Mouse (Mus musculus) intestine, embryonic 16.5 days (tissue): ENCODE data around the gene Cspg4. TPM values are rescaled to one million over a fixed set of nuclear protein-coding genes. Genes with fewer than 3 reads are reported as not detected.

Source experiments
- ATAC-seq: fragments of 200-750 bp; cut with Nextera tagmentation; 2 replicates; pipeline ENCODE4 v1.8.0; 2017; ENCODE audit warnings: moderate TSS enrichment, moderate library complexity
- H3K27ac ChIP-seq: fragments of 300-500 bp; sonication (generic); 2 replicates; pipeline ENCODE4 v1.5.1; 2014; ENCODE audit warnings: mild to moderate bottlenecking, low read length
- H3K27me3 ChIP-seq: fragments of 300-500 bp; sonication (generic); replicated peaks from 2 replicates; pipeline ENCODE4 v1.6.1; 2014; ENCODE audit warnings: low read length, control low read depth, mixed read lengths; ENCODE audit not compliant: control insufficient read depth, insufficient read depth
- H3K36me3 ChIP-seq: fragments of 300-500 bp; sonication (generic); 2 replicates; pipeline ENCODE4 v1.6.1; 2014; ENCODE audit warnings: low read length, control low read depth; ENCODE audit not compliant: control insufficient read depth, insufficient read depth
- H3K4me1 ChIP-seq: fragments of 300-500 bp; sonication (generic); 2 replicates; pipeline ENCODE4 v1.6.1; 2014; ENCODE audit warnings: low read length, control low read depth, mixed read lengths; ENCODE audit not compliant: control insufficient read depth, insufficient read depth
- H3K4me2 ChIP-seq: fragments of 300-500 bp; sonication (generic); 2 replicates; pipeline ENCODE4 v1.6.1; 2014; ENCODE audit warnings: low read depth, low read length, control low read depth
- H3K4me3 ChIP-seq: fragments of 300-500 bp; sonication (generic); 2 replicates; pipeline ENCODE4 v1.5.1; 2014; ENCODE audit warnings: mild to moderate bottlenecking, low read length
- H3K9ac ChIP-seq: fragments of 300-500 bp; sonication (generic); 2 replicates; pipeline ENCODE4 v1.6.1; 2014; ENCODE audit warnings: low read depth, low read length
- H3K9me3 ChIP-seq: fragments of 300-500 bp; sonication (generic); 2 replicates; pipeline ENCODE4 v1.6.1; 2016; ENCODE audit warnings: low read length, control low read depth; ENCODE audit not compliant: control insufficient read depth
- WGBS: fragments of 180-500 bp; shearing (Covaris S2); extraction: QIAGEN DNeasy Blood & Tissue Kit; methylation state at CpG from one replicate; pipeline ENCODE4 v1.1.7; 2014; 5-methylcytosine and 5-hydroxymethylcytosine counted together
- polyA plus RNA-seq: library from polyadenylated mRNA; unstranded; fragments of >200 nt; fragmentation: Nextera tagmentation; extraction: Ambion mirVana; gene quantifications from 2 replicates; pipeline ENCODE4 v1.2.1, GENCODE M21; 2015

The Cspg4 gene
- 17.4 and 18.2 TPM in 2 replicates for polyA plus RNA-seq

DNA sequence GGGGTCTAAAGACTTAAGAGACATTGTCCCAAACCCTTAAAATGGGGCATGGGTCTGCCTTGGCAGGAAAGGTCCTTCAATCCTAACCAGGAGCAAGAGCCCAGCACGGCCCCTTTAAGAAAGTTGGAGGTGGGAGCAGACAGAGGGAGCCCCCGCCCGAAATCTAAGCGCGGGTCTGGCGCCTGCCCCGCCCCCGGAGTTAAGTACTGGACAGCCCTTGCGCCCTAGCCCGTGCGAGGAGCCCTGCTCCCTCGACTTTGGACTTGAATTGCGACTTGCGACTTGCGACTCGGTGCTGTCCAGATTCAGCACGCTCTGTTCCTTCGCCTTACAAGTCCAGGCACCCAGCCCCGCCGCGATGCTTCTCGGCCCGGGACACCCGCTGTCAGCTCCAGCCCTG is at the start of gene Cspg4:
Gene Cspg4 (plus strand): TSS at position 202 of the 400 bp plus-strand sequence.
- 2% methylated on average over 24 of the region's 24 CpGs for WGBS
- Histone ChIP-seq H3K9ac (peak within 1 kb of the TSS; percentile 78), H3K4me1 (peaks cover 63% of the 10 kb centered on the region), H3K4me3 (peak within 1 kb of the TSS; percentile 62), H3K27ac (peak within 1 kb of the TSS; percentile 73), H3K9me3 (no peaks in the 10 kb centered on the region), H3K27me3 (no peaks in the 10 kb centered on the region), H3K4me2 (peak within 1 kb of the TSS; percentile 58), H3K36me3 (no peaks in the 10 kb centered on the region)
- ATAC-seq, result peak; percentile 71

DNA sequence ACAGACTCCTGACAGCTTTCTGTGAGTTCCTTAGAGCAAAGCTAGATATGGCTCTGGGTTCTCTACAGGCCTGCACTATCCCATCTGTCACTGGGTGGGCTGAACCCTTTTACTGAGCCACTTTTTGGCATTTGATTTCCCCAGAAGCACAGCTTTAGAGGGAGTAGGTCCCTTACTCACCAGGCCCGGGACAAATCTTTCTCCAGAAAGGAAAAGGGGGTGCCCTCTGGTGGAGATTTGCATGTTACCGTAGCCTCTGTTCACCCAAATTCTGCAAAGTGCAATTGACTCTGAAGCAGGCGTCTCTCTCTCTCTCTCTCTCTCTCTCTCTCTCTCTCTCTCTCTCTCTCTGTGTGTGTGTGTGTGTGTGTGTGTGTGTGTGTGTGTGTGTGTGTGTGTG is 39.9 kb upstream of the Cspg4 start:
- no peak overlapping the region for H3K4me3 ChIP-seq
- H3K27me3 ChIP-seq, result peaks cover 5% of the 10 kb centered on the region; the same call in 1 of the 2 replicates
- no peak overlapping the region for H3K9ac ChIP-seq
- peaks cover 4% of the 10 kb centered on the region for H3K4me1 ChIP-seq
- no peak overlapping the region for H3K27ac ChIP-seq
- H3K36me3 ChIP-seq, result no peaks in the 10 kb centered on the region
- no peak overlapping the region for H3K4me2 ChIP-seq
- 9% methylated on average over 3 of the region's 3 CpGs for WGBS
- ATAC-seq, result no peak
- H3K9me3 ChIP-seq, result no peaks in the 10 kb centered on the region

DNA sequence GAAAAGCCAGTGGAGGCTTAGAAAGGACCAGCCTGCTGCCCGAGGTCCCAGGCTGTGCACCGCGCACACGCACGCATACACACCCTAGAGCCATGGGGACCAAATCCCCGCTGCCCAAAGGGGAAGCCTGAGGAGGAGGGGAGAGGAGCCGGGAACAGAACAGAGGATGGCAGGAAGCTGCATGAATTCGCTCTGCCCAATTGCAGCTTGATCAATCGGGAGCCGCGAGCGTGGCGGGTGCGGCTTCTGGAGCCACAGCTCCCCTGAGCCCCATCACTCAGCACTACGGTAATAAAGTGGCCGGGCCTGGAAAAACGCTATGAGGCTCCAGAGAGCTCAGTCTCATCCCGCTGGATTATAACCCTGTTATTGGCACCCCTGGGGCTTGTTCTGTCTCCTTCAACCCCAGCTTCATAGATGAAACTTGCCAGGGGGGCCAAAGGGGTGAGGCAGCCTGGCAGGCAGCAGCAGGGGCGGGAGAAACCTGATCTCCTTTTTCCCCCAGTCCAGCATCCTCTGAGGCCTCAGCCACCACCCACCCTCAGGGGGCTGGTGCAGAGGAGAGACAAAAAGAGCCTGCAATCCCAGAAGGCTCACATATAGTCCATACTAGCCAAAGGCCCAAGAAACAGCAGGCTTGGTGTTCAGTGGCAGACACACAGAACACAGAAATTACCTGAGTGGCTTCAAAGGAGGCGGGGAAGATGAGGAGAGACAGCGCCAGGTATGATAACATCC is 39.2 kb upstream of the Cspg4 start:
- no peak overlapping the region for H3K27ac ChIP-seq
- H3K4me2 ChIP-seq, result peak overlapping the region; percentile 31; the same call in 1 of the 2 replicates
- H3K9me3 ChIP-seq, result no peaks in the 10 kb centered on the region
- H3K36me3 ChIP-seq, result no peaks in the 10 kb centered on the region
- H3K27me3 ChIP-seq, result peaks cover 5% of the 10 kb centered on the region; the same call in 1 of the 2 replicates
- 0 out of 2 replicates have a peak overlapping the region, but pooled peaks have one; percentile 38 for H3K9ac ChIP-seq
- 16% methylated on average over 21 of the region's 21 CpGs for WGBS
- ATAC-seq, result no peak
- peak overlapping the region; percentile 6; the same call in 1 of the 2 replicates for H3K4me3 ChIP-seq
- H3K4me1 ChIP-seq, result peaks cover 9% of the 10 kb centered on the region

DNA sequence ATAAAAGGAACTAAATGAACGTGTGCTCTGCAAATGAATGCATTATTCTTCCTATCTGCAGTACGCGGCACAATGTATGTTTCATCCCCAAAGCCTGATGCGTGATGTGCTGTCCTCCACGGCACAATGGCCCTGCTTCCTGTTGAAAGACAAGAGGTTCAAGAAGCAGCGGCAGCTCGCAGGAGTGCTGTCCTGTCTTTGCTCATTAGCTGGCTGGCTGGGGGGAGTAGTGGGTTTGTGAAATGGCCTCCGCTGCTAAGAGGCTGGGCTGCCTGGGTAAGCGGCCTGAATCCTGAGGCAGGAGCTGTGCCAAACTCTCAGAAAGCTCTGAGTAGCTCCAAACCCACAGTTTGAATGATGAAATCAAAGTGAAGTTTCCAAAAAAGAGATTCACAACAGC is 36.7 kb upstream of the Cspg4 start:
- H3K27me3 ChIP-seq, result peaks cover 5% of the 10 kb centered on the region; the same call in 1 of the 2 replicates
- no peaks in the 10 kb centered on the region for H3K36me3 ChIP-seq
- H3K9me3 ChIP-seq, result no peaks in the 10 kb centered on the region
- H3K4me2 ChIP-seq, result no peak overlapping the region
- H3K4me3 ChIP-seq, result no peak overlapping the region
- peaks cover 9% of the 10 kb centered on the region for H3K4me1 ChIP-seq
- WGBS, result 45% methylated on average over 9 of the region's 9 CpGs
- H3K27ac ChIP-seq, result no peak overlapping the region
- no peak overlapping the region for H3K9ac ChIP-seq
- no peak for ATAC-seq

DNA sequence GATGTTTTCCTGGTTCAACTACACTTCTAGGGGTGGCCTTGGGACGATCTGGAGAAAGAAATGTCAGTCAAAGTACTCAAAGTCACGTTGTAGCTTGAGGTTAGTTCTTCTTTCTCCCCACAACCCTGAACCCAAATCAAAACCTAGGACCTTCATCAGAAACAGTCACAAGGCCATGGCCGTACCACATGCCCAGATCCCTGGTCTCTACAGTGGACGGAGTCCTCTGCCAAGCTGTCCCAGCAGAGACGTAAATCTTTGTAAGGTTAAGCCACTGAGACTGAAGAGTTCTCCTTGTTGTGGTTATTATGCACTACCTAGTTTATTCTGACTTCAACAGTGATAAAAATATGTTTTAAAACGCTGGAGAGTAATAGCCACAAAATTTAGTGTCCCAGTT is 36.0 kb upstream of the Cspg4 start:
- Histone ChIP-seq H3K27ac (no peak overlapping the region), H3K4me1 (peaks cover 9% of the 10 kb centered on the region), H3K4me3 (no peak overlapping the region), H3K27me3 (peaks cover 5% of the 10 kb centered on the region; the same call in 1 of the 2 replicates), H3K9me3 (no peaks in the 10 kb centered on the region), H3K4me2 (no peak overlapping the region), H3K9ac (no peak overlapping the region), H3K36me3 (no peaks in the 10 kb centered on the region)
- 78% methylated on average over 6 of the region's 6 CpGs for WGBS
- ATAC-seq, result no peak

DNA sequence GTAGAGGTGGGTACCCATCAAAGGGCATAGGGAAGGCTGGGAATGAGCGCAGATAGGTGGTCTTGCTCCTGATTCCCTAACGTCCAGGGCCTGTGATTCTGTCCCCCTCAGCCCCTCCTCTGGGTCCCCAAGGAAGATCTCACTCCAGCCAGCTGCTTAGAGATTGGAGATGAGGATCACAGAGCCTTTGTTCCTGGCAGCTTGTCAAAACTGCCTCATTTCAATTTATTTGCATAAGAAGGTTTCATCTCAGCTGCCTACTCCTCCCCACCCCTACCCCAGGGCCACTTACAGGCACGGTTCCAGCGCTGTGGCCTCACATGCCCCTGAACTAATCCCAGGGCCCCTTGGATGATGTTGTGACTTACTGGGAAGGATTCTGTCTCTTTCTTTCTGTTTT is 34.7 kb upstream of the Cspg4 start:
- ATAC-seq, result no peak
- Histone ChIP-seq H3K4me3 (no peak overlapping the region), H3K9ac (no peak overlapping the region), H3K27me3 (peaks cover 5% of the 10 kb centered on the region; the same call in 1 of the 2 replicates), H3K36me3 (no peaks in the 10 kb centered on the region), H3K4me2 (no peak overlapping the region), H3K4me1 (peaks cover 9% of the 10 kb centered on the region), H3K27ac (no peak overlapping the region), H3K9me3 (no peaks in the 10 kb centered on the region)
- 34% methylated on average over 4 of the region's 4 CpGs for WGBS

DNA sequence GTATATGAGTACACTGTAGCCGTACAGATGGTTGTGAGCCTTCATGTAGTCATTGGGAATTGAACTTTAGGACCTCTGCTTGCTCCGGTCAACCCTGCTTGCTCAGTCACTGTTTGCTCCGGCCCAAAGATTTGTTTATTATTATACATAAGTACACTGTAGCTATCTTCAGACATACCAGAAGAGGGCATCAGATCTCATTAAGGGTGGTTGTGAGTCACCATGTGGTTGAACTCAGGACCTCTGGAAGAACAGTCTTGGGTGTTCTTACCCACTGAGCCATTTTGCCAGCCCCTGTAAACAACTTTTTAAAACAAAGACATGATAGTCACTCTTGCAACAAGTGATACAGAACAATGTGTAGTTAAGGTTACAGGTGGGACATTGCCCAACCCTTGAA is 32.9 kb upstream of the Cspg4 start:
- H3K27ac ChIP-seq, result no peak overlapping the region
- H3K27me3 ChIP-seq, result no peaks in the 10 kb centered on the region
- H3K4me1 ChIP-seq, result peaks cover 6% of the 10 kb centered on the region; the same call in 1 of the 2 replicates
- ATAC-seq, result no peak
- H3K9me3 ChIP-seq, result no peaks in the 10 kb centered on the region
- H3K9ac ChIP-seq, result no peak overlapping the region
- H3K4me2 ChIP-seq, result no peak overlapping the region
- H3K36me3 ChIP-seq, result no peaks in the 10 kb centered on the region
- no peak overlapping the region for H3K4me3 ChIP-seq
- WGBS, result 80% methylated on average over 3 of the region's 3 CpGs

DNA sequence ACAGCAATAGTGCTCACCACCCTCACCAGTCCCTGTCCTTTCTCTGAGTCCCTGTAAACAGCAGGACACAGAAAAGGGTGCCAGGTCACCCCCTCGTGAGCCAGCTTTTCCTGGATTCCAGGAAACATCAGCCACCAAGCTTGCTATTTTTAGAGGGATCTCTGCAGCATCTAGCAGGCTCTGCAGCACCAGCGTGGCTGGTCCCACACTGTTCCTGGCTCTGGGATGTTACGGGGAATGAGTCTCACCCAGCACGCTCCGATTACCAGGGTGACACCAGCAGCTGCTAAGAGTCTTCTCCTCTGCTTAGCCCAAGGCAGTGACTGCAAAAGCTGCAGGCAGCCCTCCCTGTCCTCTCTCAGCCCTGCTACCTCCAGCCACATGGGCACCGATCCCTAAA is 31.9 kb upstream of the Cspg4 start:
- no peak overlapping the region for H3K9ac ChIP-seq
- no peaks in the 10 kb centered on the region for H3K9me3 ChIP-seq
- 37% methylated on average over 6 of the region's 6 CpGs for WGBS
- no peak overlapping the region for H3K27ac ChIP-seq
- ATAC-seq, result no peak
- peaks cover 6% of the 10 kb centered on the region; the same call in 1 of the 2 replicates for H3K4me1 ChIP-seq
- H3K36me3 ChIP-seq, result no peaks in the 10 kb centered on the region
- H3K4me2 ChIP-seq, result no peak overlapping the region
- H3K4me3 ChIP-seq, result no peak overlapping the region
- H3K27me3 ChIP-seq, result no peaks in the 10 kb centered on the region

DNA sequence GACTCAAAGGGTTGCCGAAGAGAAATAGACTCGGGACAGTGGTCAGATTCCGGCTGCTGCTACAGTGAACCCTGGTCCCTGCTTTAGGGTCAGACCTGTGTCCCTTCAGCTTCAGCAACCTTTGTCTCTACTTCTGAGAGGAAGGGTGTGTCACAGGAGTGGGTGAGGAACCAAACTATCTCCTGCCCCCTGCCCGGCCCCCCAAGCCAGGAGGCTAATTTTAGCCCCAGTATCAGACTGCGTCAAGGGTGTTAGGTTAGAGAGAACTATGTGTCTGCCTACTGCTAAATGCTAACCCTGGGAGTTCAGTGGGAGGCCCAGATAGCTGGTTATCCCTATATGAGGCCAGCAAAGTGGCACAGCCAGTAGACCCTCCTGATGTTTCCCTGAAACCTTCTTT is 29.7 kb upstream of the Cspg4 start:
- H3K36me3 ChIP-seq, result no peaks in the 10 kb centered on the region
- no peak overlapping the region for H3K4me3 ChIP-seq
- H3K27me3 ChIP-seq, result no peaks in the 10 kb centered on the region
- 0 out of 2 replicates have a peak, but pooled peaks cover 6% of the 10 kb centered on the region for H3K4me1 ChIP-seq
- no peak overlapping the region for H3K9ac ChIP-seq
- no peak overlapping the region for H3K4me2 ChIP-seq
- ATAC-seq, result no peak
- no peak overlapping the region for H3K27ac ChIP-seq
- 73% methylated on average over 5 of the region's 5 CpGs for WGBS
- H3K9me3 ChIP-seq, result no peaks in the 10 kb centered on the region
